Mouse (Mus musculus) heart, postnatal 0 days (tissue): Measurements from ENCODE around the gene Gabrb1. TPM values are rescaled to one million over a fixed set of nuclear protein-coding genes. Genes with fewer than 3 reads are reported as not detected.
"Not testable (repeated sequence)": the region's sequence is repeated elsewhere in the genome, so short reads cannot be mapped to it uniquely, and the experiment has no call there.

Source experiments
- ATAC-seq: fragments of 200-750 bp; cut with Nextera tagmentation; 2 replicates; pipeline ENCODE4 v1.8.0; 2017; ENCODE audit warnings: low read depth, moderate number of reproducible peaks, moderate library complexity; ENCODE audit not compliant: insufficient read depth
- DNase-seq: peaks from one replicate; pipeline ENCODE4 v3.0.0-alpha.2; 2016; ENCODE audit warnings: low spot score
- H3K27ac ChIP-seq: fragments of 300-500 bp; sonication (generic); 2 replicates; pipeline ENCODE4 v1.5.1; 2014; ENCODE audit warnings: low read depth, mild to moderate bottlenecking
- H3K27me3 ChIP-seq: fragments of 300-500 bp; sonication (generic); 2 replicates; pipeline ENCODE4 v1.6.1; 2014; ENCODE audit warnings: low read length, mixed read lengths; ENCODE audit not compliant: control insufficient read depth, insufficient read depth
- H3K36me3 ChIP-seq: fragments of 300-500 bp; sonication (generic); replicated peaks from 2 replicates; pipeline ENCODE4 v1.6.1; 2014; ENCODE audit warnings: low read length, mixed read lengths; ENCODE audit not compliant: control insufficient read depth, insufficient read depth
- H3K4me1 ChIP-seq: fragments of 300-500 bp; sonication (generic); 2 replicates; pipeline ENCODE4 v1.6.1; 2014; ENCODE audit warnings: antibody characterized with exemption; ENCODE audit not compliant: control insufficient read depth, insufficient read depth
- H3K4me2 ChIP-seq: fragments of 300-500 bp; sonication (generic); 2 replicates; pipeline ENCODE4 v1.6.1; 2014; ENCODE audit warnings: low read depth, mild to moderate bottlenecking, low read length, moderate library complexity
- H3K4me3 ChIP-seq: fragments of 300-500 bp; sonication (generic); 2 replicates; pipeline ENCODE4 v1.5.1; 2014; ENCODE audit warnings: low read depth, low read length
- H3K9ac ChIP-seq: fragments of 300-500 bp; sonication (generic); replicated peaks from 2 replicates; pipeline ENCODE4 v1.6.1; 2014; ENCODE audit warnings: low read depth, low read length, mixed read lengths
- H3K9me3 ChIP-seq: fragments of 300-500 bp; sonication (generic); replicated peaks from 2 replicates; pipeline ENCODE4 v1.6.1; 2016; ENCODE audit warnings: low read length; ENCODE audit not compliant: control insufficient read depth
- CTCF ChIP-seq: IDR thresholded peaks from 2 replicates; pipeline ENCODE4 v1.5.1; 2016; ENCODE audit warnings: antibody characterized with exemption, control low read depth, low read depth
- EP300 ChIP-seq: IDR thresholded peaks from 2 replicates; pipeline ENCODE4 v1.6.1; 2016; ENCODE audit warnings: antibody characterized with exemption, low read depth
- WGBS: fragments of 180-500 bp; shearing (Covaris S2); extraction: QIAGEN DNeasy Blood & Tissue Kit; methylation state at CpG from one replicate; pipeline ENCODE4 v1.1.7; 2014; 5-methylcytosine and 5-hydroxymethylcytosine counted together
- polyA plus RNA-seq: library from polyadenylated mRNA; unstranded; fragments of >200 nt; fragmentation: Nextera tagmentation; extraction: Ambion mirVana; gene quantifications from 2 replicates; pipeline ENCODE4 v1.2.1, GENCODE M21; 2015
- total RNA-seq: library from RNA; depleted of rRNA; stranded (reverse); fragments of >200 nt; gene quantifications from 2 replicates; pipeline ENCODE4 v1.2.3, GENCODE M21; 2014; ENCODE audit warnings: low replicate concordance

The Gabrb1 gene
- total and polyA plus RNA-seq, 2 experiments from 2014 or later: 0.15 TPM; not detected in 1

GRCm38 (mm10) chr5:72043226-72044151 lies 385.6 kb downstream of the Gabrb1 start:
- H3K9ac ChIP-seq: no peak overlapping the region
- no peaks in the 10 kb centered on the region for H3K27me3 ChIP-seq
- H3K4me1 ChIP-seq: no peaks in the 10 kb centered on the region
- no peaks in the 10 kb centered on the region for H3K9me3 ChIP-seq
- DNase-seq: no peak
- no peak for ATAC-seq
- TF ChIP-seq CTCF: no peak
- no peak for TF ChIP-seq EP300
- 71% methylated on average over 12 of the region's 12 CpGs for WGBS
- no peak overlapping the region for H3K4me2 ChIP-seq
- H3K4me3 ChIP-seq: no peak overlapping the region
- no peaks in the 10 kb centered on the region for H3K36me3 ChIP-seq
- H3K27ac ChIP-seq: no peak overlapping the region

- no peak overlapping the region for H3K4me2 ChIP-seq
- H3K27me3 ChIP-seq: no peaks in the 10 kb centered on the region
- ATAC-seq: no peak
- H3K4me1 ChIP-seq: no peaks in the 10 kb centered on the region
- TF ChIP-seq CTCF: no peak
- no peak for TF ChIP-seq EP300
- H3K27ac ChIP-seq: no peak overlapping the region
- no peaks in the 10 kb centered on the region for H3K36me3 ChIP-seq
- H3K9me3 ChIP-seq: no peaks in the 10 kb centered on the region
- H3K9ac ChIP-seq: no peak overlapping the region
- H3K4me3 ChIP-seq: no peak overlapping the region
- no peak for DNase-seq
- WGBS: 68% methylated on average over 2 of the region's 2 CpGs
These were observed 388.3 kb downstream of the Gabrb1 start for GRCm38 (mm10) chr5:72046261-72046660.

GRCm38 (mm10) chr5:72064079-72064478 lies 406.2 kb downstream of the Gabrb1 start:
- WGBS: 45% methylated on average over 1 of the region's 1 CpGs
- no peak for DNase-seq
- TF ChIP-seq CTCF (no peak), EP300 (no peak)
- H3K4me1 ChIP-seq: no peaks in the 10 kb centered on the region
- H3K36me3 ChIP-seq: no peaks in the 10 kb centered on the region
- ATAC-seq: no peak
- no peak overlapping the region for H3K9ac ChIP-seq
- H3K4me2 ChIP-seq: no peak overlapping the region
- no peak overlapping the region for H3K27ac ChIP-seq
- H3K9me3 ChIP-seq: no peaks in the 10 kb centered on the region
- no peak overlapping the region for H3K4me3 ChIP-seq
- H3K27me3 ChIP-seq: no peaks in the 10 kb centered on the region

GRCm38 (mm10) chr5:72068826-72069225 lies 410.9 kb downstream of the Gabrb1 start:
- Histone ChIP-seq H3K4me2 (no peak overlapping the region), H3K27me3 (no peaks in the 10 kb centered on the region), H3K4me3 (no peak overlapping the region), H3K9ac (no peak overlapping the region), H3K36me3 (no peaks in the 10 kb centered on the region), H3K9me3 (no peaks in the 10 kb centered on the region), H3K27ac (no peak overlapping the region), H3K4me1 (no peaks in the 10 kb centered on the region)
- TF ChIP-seq CTCF: no peak
- no peak for TF ChIP-seq EP300
- DNase-seq (no peak), ATAC-seq (no peak)
- 58% methylated on average over 6 of the region's 6 CpGs for WGBS

- not testable (repeated sequence) for H3K27ac ChIP-seq, H3K4me1 ChIP-seq, H3K27me3 ChIP-seq, DNase-seq, ATAC-seq, H3K9me3 ChIP-seq, H3K4me3 ChIP-seq, H3K36me3 ChIP-seq, H3K4me2 ChIP-seq, H3K9ac ChIP-seq
- 89% methylated on average over 7 of the region's 7 CpGs for WGBS
These were observed 411.5 kb downstream of the Gabrb1 start for GRCm38 (mm10) chr5:72069398-72069797.

- H3K4me2 ChIP-seq: no peak overlapping the region
- TF ChIP-seq EP300 (no peak), CTCF (no peak)
- H3K36me3 ChIP-seq: no peaks in the 10 kb centered on the region
- DNase-seq (no peak), ATAC-seq (no peak)
- H3K9ac ChIP-seq: no peak overlapping the region
- no peak overlapping the region for H3K27ac ChIP-seq
- no peaks in the 10 kb centered on the region for H3K4me1 ChIP-seq
- H3K27me3 ChIP-seq: no peaks in the 10 kb centered on the region
- H3K9me3 ChIP-seq: no peaks in the 10 kb centered on the region
- 88% methylated on average over 6 of the region's 6 CpGs for WGBS
- no peak overlapping the region for H3K4me3 ChIP-seq
These were observed 418.9 kb downstream of the Gabrb1 start for GRCm38 (mm10) chr5:72076781-72077180.
